Mouse (Mus musculus): ENCODE measurements around the gene Vgf. TPM values are rescaled to one million over a fixed set of nuclear protein-coding genes. Genes with fewer than 3 reads are reported as not detected.

Gene Vgf
- polyA plus RNA-seq, 1 experiment: 0.17 TPM

DNA sequence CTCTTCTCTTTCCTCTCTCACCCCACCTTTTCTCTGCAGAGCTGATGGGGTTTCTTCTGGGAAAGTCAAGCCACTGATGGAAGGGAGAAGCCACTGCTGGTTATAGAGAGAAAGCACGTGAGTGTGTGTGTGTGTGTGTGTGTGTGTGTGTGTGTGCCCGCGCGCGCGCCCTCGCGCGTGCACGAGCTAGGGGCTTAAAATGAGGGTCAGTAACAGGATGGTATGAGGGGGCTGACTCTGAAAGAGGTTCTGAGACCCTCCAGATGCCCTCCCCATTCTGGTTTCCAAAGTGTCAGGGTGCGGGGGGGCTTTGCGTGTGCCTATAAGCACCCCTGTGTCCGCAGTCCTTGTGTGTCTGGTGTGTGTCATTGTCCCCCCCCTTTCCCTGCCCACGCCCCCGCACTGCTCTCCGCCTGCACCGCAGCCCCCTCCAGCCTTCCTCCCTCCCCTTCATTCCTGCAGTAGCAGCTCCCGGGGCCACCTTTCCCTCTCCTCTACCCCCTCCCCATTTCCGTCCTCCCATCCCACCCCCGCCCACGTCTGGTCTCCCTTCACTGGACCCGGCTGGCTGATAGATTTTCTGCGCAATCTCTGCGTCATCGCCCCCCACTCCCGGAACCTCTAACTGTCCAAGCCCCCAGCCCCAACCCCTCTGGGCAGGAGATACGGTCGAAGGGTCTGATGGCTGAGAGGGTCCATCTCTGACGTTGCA lies 2.5 kb downstream of the Vgf start:
- TF ChIP-seq TAL1 (IDR thresholded peaks at IDR 0.05; ENCODE audit: low read length) (no peak), GATA1 (IDR thresholded peaks at IDR 0.05; ENCODE audit: low read length) (no peak)
- no peaks in the 10 kb centered on the region for H3K36me3 ChIP-seq (ENCODE audit: control insufficient read depth)

DNA sequence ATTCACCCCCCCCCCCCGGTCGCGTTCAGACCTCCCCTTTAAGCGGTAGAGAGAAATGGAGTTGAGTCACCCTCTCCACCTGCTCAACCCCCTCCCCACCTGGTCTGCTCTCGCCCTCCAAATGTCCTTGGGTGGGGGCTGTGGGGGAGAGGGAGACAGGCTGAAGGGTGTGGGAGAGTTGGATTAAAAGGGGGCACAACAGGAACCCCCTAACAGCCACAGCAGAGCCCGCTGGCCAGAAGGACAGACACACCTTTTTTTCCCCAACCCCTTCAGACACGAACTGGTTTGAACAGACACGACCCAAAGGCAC lies 3.0 kb downstream of the Vgf start:
- peaks cover 24% of the 10 kb centered on the region for H3K9me3 ChIP-seq (ENCODE audit: control insufficient read depth, low read length)
- H3K4me3 ChIP-seq (replicated peaks): no peak overlapping the region
- no peaks in the 10 kb centered on the region for H3K36me3 ChIP-seq (ENCODE audit: control insufficient read depth)
- H3K4me1 ChIP-seq (ENCODE audit: control insufficient read depth): peaks cover 50% of the 10 kb centered on the region
- TF ChIP-seq GATA1 (IDR thresholded peaks at IDR 0.05; ENCODE audit: low read length) (no peak), TAL1 (IDR thresholded peaks at IDR 0.05; ENCODE audit: low read length) (no peak)
- peaks cover 98% of the 10 kb centered on the region for H3K27me3 ChIP-seq (ENCODE audit: control insufficient read depth)

More for the DNA sequence above, 2.5 kb downstream of the Vgf start:
- peaks cover 100% of the 10 kb centered on the region for H3K27me3 ChIP-seq (ENCODE audit: control insufficient read depth)
- H3K9me3 ChIP-seq (ENCODE audit: control insufficient read depth, low read length): peaks cover 24% of the 10 kb centered on the region
- H3K4me1 ChIP-seq (ENCODE audit: control insufficient read depth): peaks cover 50% of the 10 kb centered on the region
- no peak overlapping the region for H3K4me3 ChIP-seq (replicated peaks)

DNA sequence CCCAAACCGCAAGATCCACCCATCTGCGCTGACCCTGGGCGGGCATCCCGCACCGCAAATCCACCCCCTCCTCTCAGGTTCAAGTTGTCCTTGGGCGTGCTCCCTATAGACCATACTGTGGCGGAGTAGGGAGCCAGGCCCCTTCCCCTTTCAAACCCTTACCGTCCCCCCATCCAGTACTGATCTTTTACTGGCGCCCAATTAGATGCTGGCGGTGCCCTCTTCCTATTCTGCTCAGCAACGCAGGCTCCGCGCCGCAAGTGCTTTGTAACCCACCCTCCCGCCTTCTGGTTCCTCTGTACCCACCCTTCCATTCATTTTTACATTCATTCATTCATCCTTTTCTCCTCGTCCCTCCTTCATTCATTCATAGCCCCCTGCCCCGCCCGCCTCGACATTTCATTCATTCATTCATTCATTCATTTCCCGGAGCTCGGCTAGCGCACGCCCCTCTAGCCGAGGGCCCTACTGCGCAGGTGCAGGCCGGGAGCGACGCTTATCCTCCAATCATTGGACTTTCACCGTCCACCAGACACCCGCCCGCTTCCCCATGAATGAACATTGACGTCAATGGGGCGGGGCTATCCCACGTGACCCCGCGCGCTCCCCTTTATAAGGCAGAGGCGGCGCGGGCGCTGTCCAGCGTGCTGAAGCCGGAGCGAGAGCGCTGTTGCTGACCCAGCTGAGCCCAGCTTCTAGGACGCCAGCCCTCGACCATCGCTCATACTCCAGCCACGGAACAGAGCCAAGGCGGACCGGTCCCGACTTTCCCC lies 3.6 kb downstream of the Vgf start:
- Histone ChIP-seq H3K9me3 (ENCODE audit: control insufficient read depth, low read length) (peaks cover 24% of the 10 kb centered on the region), H3K36me3 (ENCODE audit: control insufficient read depth) (peaks cover under 1% of the 10 kb centered on the region; the same call in 1 of the 2 replicates), H3K27me3 (ENCODE audit: control insufficient read depth) (peaks cover 92% of the 10 kb centered on the region), H3K4me3 (replicated peaks) (peak overlapping the region; percentile 24), H3K4me1 (ENCODE audit: control insufficient read depth) (peaks cover 53% of the 10 kb centered on the region)
- TF ChIP-seq GATA1 (IDR thresholded peaks at IDR 0.05; ENCODE audit: low read length): no peak
- TF ChIP-seq TAL1 (IDR thresholded peaks at IDR 0.05; ENCODE audit: low read length): no peak

DNA sequence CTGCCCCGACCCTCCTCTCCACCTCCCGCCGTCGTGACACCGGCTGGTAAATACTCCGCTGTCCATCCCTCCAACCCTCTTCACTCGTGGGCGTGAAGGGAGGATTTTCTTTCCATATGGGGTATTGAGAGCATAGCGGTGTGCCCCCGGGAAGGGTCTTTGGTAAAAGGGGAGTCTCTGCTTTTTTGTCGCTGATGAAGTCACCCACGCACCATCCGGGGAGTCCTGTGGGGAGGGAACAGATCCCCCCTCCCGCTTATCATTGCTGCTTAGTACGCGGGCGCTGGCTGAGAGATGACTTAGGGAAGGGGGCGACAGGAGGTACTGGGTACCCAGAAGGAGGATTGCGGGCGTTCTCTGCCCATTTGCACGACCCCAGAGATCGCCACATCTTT lies 4.2 kb downstream of the Vgf start:
- peaks cover 86% of the 10 kb centered on the region for H3K27me3 ChIP-seq (ENCODE audit: control insufficient read depth)
- peaks cover 48% of the 10 kb centered on the region for H3K4me1 ChIP-seq (ENCODE audit: control insufficient read depth)
- H3K36me3 ChIP-seq (ENCODE audit: control insufficient read depth): peaks cover 4% of the 10 kb centered on the region
- peak overlapping the region; percentile 24 for H3K4me3 ChIP-seq (replicated peaks)
- no peak for TF ChIP-seq TAL1 (IDR thresholded peaks at IDR 0.05; ENCODE audit: low read length)
- no peak for TF ChIP-seq GATA1 (IDR thresholded peaks at IDR 0.05; ENCODE audit: low read length)
- peaks cover 24% of the 10 kb centered on the region for H3K9me3 ChIP-seq (ENCODE audit: control insufficient read depth, low read length)

DNA sequence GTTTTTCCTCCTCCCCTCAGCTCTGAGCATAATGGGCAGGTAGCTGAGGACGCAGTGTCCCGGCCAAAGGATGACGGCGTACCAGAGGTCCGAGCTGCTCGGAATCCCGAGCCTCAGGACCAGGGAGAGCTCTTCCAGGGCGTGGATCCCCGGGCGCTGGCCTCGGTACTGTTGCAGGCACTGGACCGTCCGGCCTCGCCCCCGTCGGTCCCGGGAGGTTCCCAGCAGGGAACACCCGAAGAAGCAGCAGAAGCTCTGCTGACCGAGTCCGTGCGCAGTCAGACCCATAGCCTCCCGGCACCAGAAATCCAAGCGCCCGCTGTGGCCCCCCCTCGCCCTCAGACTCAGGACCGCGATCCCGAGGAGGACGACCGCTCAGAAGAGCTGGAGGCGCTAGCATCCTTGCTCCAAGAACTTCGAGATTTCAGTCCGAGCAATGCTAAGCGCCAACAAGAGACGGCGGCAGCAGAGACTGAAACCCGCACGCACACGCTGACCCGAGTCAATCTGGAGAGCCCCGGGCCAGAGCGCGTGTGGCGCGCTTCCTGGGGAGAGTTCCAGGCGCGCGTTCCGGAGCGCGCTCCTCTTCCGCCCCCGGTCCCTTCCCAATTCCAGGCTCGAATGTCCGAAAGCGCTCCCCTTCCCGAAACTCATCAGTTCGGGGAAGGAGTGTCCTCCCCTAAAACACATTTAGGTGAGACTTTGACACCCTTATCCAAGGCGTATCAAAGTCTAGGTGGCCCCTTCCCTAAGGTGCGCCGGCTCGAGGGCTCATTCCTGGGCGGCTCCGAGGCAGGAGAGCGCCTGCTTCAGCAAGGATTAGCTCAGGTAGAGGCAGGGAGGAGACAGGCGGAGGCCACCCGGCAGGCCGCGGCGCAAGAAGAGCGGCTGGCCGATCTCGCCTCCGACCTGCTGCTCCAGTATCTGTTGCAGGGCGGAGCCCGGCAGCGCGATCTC lies 5.2 kb downstream of the Vgf start:
- Histone ChIP-seq H3K27me3 (ENCODE audit: control insufficient read depth) (peaks cover 76% of the 10 kb centered on the region), H3K4me1 (ENCODE audit: control insufficient read depth) (peaks cover 48% of the 10 kb centered on the region), H3K4me3 (replicated peaks) (peak overlapping the region; percentile 64), H3K9me3 (ENCODE audit: control insufficient read depth, low read length) (peaks cover 24% of the 10 kb centered on the region), H3K36me3 (ENCODE audit: control insufficient read depth) (peaks cover 13% of the 10 kb centered on the region)
- no peak for TF ChIP-seq TAL1 (IDR thresholded peaks at IDR 0.05; ENCODE audit: low read length)
- TF ChIP-seq GATA1 (IDR thresholded peaks at IDR 0.05; ENCODE audit: low read length): no peak

DNA sequence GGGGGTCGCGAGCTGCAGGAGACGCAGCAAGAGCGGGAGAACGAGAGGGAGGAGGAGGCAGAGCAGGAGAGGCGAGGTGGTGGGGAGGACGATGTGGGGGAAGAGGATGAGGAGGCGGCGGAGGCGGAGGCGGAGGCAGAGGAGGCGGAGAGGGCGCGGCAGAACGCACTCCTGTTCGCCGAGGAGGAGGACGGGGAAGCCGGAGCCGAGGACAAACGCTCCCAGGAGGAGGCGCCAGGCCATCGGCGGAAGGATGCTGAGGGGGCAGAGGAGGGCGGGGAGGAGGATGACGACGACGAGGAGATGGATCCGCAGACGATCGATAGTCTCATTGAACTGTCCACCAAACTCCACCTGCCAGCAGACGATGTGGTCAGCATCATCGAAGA lies 5.8 kb downstream of the Vgf start:
- peak overlapping the region; percentile 64 for H3K4me3 ChIP-seq (replicated peaks)
- peaks cover 20% of the 10 kb centered on the region for H3K36me3 ChIP-seq (ENCODE audit: control insufficient read depth)
- peaks cover 48% of the 10 kb centered on the region for H3K4me1 ChIP-seq (ENCODE audit: control insufficient read depth)
- H3K9me3 ChIP-seq (ENCODE audit: control insufficient read depth, low read length): peaks cover 24% of the 10 kb centered on the region
- TF ChIP-seq TAL1 (IDR thresholded peaks at IDR 0.05; ENCODE audit: low read length) (no peak), GATA1 (IDR thresholded peaks at IDR 0.05; ENCODE audit: low read length) (no peak)
- peaks cover 70% of the 10 kb centered on the region for H3K27me3 ChIP-seq (ENCODE audit: control insufficient read depth)

DNA sequence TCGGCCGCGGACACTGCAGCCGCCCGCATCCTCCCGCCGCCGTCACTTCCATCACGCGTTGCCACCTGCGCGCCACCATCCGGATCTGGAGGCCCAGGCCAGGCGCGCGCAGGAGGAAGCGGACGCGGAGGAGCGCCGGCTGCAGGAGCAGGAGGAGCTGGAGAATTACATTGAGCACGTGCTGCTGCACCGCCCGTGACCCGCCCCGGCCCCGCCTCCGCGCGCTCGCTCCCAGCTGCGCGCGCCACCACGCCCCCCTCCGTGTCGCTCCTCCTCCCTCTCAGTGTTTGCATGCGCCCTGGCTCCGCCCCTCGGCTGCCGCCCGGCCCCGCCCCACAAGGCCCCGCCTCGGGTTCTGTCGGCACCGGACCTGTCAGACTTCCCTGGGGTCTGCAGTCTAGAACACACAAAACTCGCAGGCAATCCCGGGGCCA lies 6.5 kb downstream of the Vgf start:
- TF ChIP-seq TAL1 (IDR thresholded peaks at IDR 0.05; ENCODE audit: low read length) (no peak), GATA1 (IDR thresholded peaks at IDR 0.05; ENCODE audit: low read length) (no peak)
- Histone ChIP-seq H3K27me3 (ENCODE audit: control insufficient read depth) (peaks cover 63% of the 10 kb centered on the region), H3K9me3 (ENCODE audit: control insufficient read depth, low read length) (peaks cover 24% of the 10 kb centered on the region), H3K36me3 (ENCODE audit: control insufficient read depth) (peaks cover 26% of the 10 kb centered on the region), H3K4me3 (replicated peaks) (peak overlapping the region; percentile 64), H3K4me1 (ENCODE audit: control insufficient read depth) (peaks cover 48% of the 10 kb centered on the region)

DNA sequence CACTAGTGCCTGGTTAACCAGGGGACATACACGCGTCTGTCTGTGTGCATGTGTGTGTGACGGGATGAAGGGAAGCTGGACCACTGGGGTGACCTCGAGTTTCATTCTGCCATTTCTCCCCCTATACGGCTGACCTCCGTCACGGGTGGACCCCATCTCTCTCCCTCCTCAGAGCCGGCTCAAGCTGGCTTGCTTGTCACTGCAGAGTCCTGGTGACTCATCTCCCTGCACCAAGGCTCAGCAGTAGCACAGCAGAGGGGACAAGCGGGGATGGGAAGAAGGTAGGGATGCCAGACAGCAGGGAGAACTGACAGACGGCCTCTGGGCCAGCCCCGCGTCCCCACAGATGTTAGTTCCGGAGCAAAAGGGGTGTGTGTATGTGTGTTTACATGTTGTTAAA lies 10.0 kb downstream of the Vgf start:
- Histone ChIP-seq H3K4me3 (replicated peaks) (no peak overlapping the region), H3K36me3 (ENCODE audit: control insufficient read depth) (peaks cover 59% of the 10 kb centered on the region), H3K27me3 (ENCODE audit: control insufficient read depth) (peaks cover 28% of the 10 kb centered on the region), H3K9me3 (ENCODE audit: control insufficient read depth, low read length) (peaks cover 9% of the 10 kb centered on the region), H3K4me1 (ENCODE audit: control insufficient read depth) (peaks cover 27% of the 10 kb centered on the region)
- no peak for TF ChIP-seq TAL1 (IDR thresholded peaks at IDR 0.05; ENCODE audit: low read length)
- TF ChIP-seq GATA1 (IDR thresholded peaks at IDR 0.05; ENCODE audit: low read length): no peak

All from erythroblast, embryonic 14.5 days (primary cell).